Mouse (Mus musculus): ENCODE results near the gene Mfsd4a. TPM values are rescaled to one million over a fixed set of nuclear protein-coding genes. Genes with fewer than 3 reads are reported as not detected.
A peak's percentile ranks its signal among the peaks of the same experiment; 100 is the strongest.

Gene Mfsd4a
- polyA plus RNA-seq, 2 experiments from 2014 or later, result 29.5 to 38.7 TPM

GRCm38 (mm10) chr1:132012861-132013260 lies 55.0 kb downstream of the Mfsd4a start:
- ATAC-seq, result no peak

GRCm38 (mm10) chr1:132011785-132012184 lies 56.1 kb downstream of the Mfsd4a start:
- no peak for ATAC-seq

- peak; percentile 46 for ATAC-seq
Measured at GRCm38 (mm10) chr1:132010632-132011501, 57.0 kb downstream of the Mfsd4a start.

GRCm38 (mm10) chr1:132008881-132009644 lies 58.8 kb downstream of the Mfsd4a start:
- ATAC-seq, result no peak

- peak; percentile 54 for ATAC-seq
Measured at GRCm38 (mm10) chr1:132007828-132008827, 59.7 kb downstream of the Mfsd4a start.

GRCm38 (mm10) chr1:132007282-132007815 lies 60.5 kb downstream of the Mfsd4a start, which contains the start of gene Elk4:
Gene Elk4 (plus strand): TSS chr1:132007607.
- peak; percentile 50 for ATAC-seq

- no peak for ATAC-seq
Measured at GRCm38 (mm10) chr1:132006721-132007120, 61.1 kb downstream of the Mfsd4a start.

GRCm38 (mm10) chr1:132006046-132006445 lies 61.8 kb downstream of the Mfsd4a start:
- no peak for ATAC-seq

- ATAC-seq, result no peak
Measured at GRCm38 (mm10) chr1:132005466-132005865, 62.4 kb downstream of the Mfsd4a start.

GRCm38 (mm10) chr1:132004574-132005180 lies 63.2 kb downstream of the Mfsd4a start:
- ATAC-seq, result no peak

GRCm38 (mm10) chr1:132003817-132004216 lies 64.0 kb downstream of the Mfsd4a start:
- no peak for ATAC-seq

- no peak for ATAC-seq
Measured at GRCm38 (mm10) chr1:132003111-132003510, 64.8 kb downstream of the Mfsd4a start.

- no peak for ATAC-seq
Measured at GRCm38 (mm10) chr1:132001880-132002330, 66.0 kb downstream of the Mfsd4a start.

GRCm38 (mm10) chr1:132000506-132000905 lies 67.4 kb downstream of the Mfsd4a start:
- peak; percentile 54 for ATAC-seq

GRCm38 (mm10) chr1:131995062-131995461 lies 72.8 kb downstream of the Mfsd4a start:
- ATAC-seq, result peak; percentile 74

GRCm38 (mm10) chr1:131993169-131994040 lies 74.5 kb downstream of the Mfsd4a start:
- no peak for ATAC-seq

GRCm38 (mm10) chr1:131992561-131993001 lies 75.3 kb downstream of the Mfsd4a start:
- no peak for ATAC-seq

- no peak for ATAC-seq
Measured at GRCm38 (mm10) chr1:131990083-131990760, 77.6 kb downstream of the Mfsd4a start.

GRCm38 (mm10) chr1:131989476-131989875 lies 78.4 kb downstream of the Mfsd4a start:
- ATAC-seq, result no peak

- ATAC-seq, result no peak
Measured at GRCm38 (mm10) chr1:131987432-131987831, 80.4 kb downstream of the Mfsd4a start.
